Mouse (Mus musculus) kidney, postnatal 25 days (tissue): ENCODE results near the gene Mertk.
A peak's percentile ranks its signal among the peaks of the same experiment; 100 is the strongest.

Source experiments
- DNase-seq, 2 experiments: peaks; one replicate each; pipeline ENCODE4 v3.0.0; 2021; ENCODE audit warnings: mixed read lengths in 2 of 2

The Mertk gene

GRCm38 (mm10) chr2:128722106-128722710 lies 23.5 kb downstream of the Mertk start:
- DNase-seq: no peak

GRCm38 (mm10) chr2:128726067-128726466 lies 27.3 kb downstream of the Mertk start:
- no peak for DNase-seq

- DNase-seq: no peak
Observed at GRCm38 (mm10) chr2:128726626-128727025, 27.9 kb downstream of the Mertk start.

- DNase-seq: no peak
Observed at GRCm38 (mm10) chr2:128727552-128727951, 28.8 kb downstream of the Mertk start.

GRCm38 (mm10) chr2:128728066-128728465 lies 29.3 kb downstream of the Mertk start:
- peak; percentile 60 to 74 for DNase-seq

- DNase-seq: peak in 1 of 2 experiments; percentile 61
Observed at GRCm38 (mm10) chr2:128729141-128729540, 30.4 kb downstream of the Mertk start.

- DNase-seq: no peak
Observed at GRCm38 (mm10) chr2:128731514-128731913, 32.8 kb downstream of the Mertk start.

- no peak for DNase-seq
Observed at GRCm38 (mm10) chr2:128731951-128732350, 33.2 kb downstream of the Mertk start.

- DNase-seq: no peak
Observed at GRCm38 (mm10) chr2:128735089-128735488, 36.3 kb downstream of the Mertk start.

GRCm38 (mm10) chr2:128737051-128737450 lies 38.3 kb downstream of the Mertk start:
- DNase-seq: no peak

- DNase-seq: no peak
Observed at GRCm38 (mm10) chr2:128737796-128738195, 39.0 kb downstream of the Mertk start.

GRCm38 (mm10) chr2:128738725-128739258 lies 40.0 kb downstream of the Mertk start:
- peak in 1 of 2 experiments; percentile 36 for DNase-seq

GRCm38 (mm10) chr2:128745879-128746620 lies 47.3 kb downstream of the Mertk start:
- DNase-seq: no peak

- DNase-seq: peak; percentile 49 to 74
Observed at GRCm38 (mm10) chr2:128746621-128747151, 47.9 kb downstream of the Mertk start.

- DNase-seq: no peak
Observed at GRCm38 (mm10) chr2:128747433-128748028, 48.8 kb downstream of the Mertk start.

- peak in 1 of 2 experiments; percentile 40 for DNase-seq
Observed at GRCm38 (mm10) chr2:128748171-128748570, 49.4 kb downstream of the Mertk start.

GRCm38 (mm10) chr2:128751030-128751429 lies 52.3 kb downstream of the Mertk start:
- DNase-seq: no peak

GRCm38 (mm10) chr2:128753295-128753873 lies 54.6 kb downstream of the Mertk start:
- peak in 1 of 2 experiments; percentile 53 for DNase-seq

- peak in 1 of 2 experiments; percentile 38 for DNase-seq
Observed at GRCm38 (mm10) chr2:128755149-128755691, 56.5 kb downstream of the Mertk start.

GRCm38 (mm10) chr2:128758724-128759340 lies 60.1 kb downstream of the Mertk start:
- DNase-seq: peak in 1 of 2 experiments; percentile 54

- no peak for DNase-seq
Observed at GRCm38 (mm10) chr2:128762008-128762407, 63.3 kb downstream of the Mertk start.

- DNase-seq: no peak
Observed at GRCm38 (mm10) chr2:128765787-128766186, 67.0 kb downstream of the Mertk start.
